Mouse (Mus musculus) MEL (cell line): Measurements from ENCODE around the gene Lum. TPM values are rescaled to one million over a fixed set of nuclear protein-coding genes. Genes with fewer than 3 reads are reported as not detected.

Experiments used
- DNase-seq: peaks from one replicate; pipeline ENCODE4 v3.0.0; 2011; ENCODE audit warnings: low read depth, low spot score
- H3K27ac ChIP-seq: 2 replicates; pipeline ENCODE4 v1.5.1; 2012; ENCODE audit warnings: low read depth, mild to moderate bottlenecking, control low read depth, low read length, moderate library complexity; ENCODE audit not compliant: control insufficient read depth
- H3K27me3 ChIP-seq, 2 experiments: fragments of 150-350 bp in 1 of 2; sonication (generic) in 1 of 2; 2 replicates each; pipeline ENCODE4 v1.6.1; 2012; ENCODE audit warnings: low read length in 2 of 2, mild to moderate bottlenecking in 2 of 2, improper control_type of control experiment in 1 of 2, moderate library complexity in 1 of 2; ENCODE audit not compliant: insufficient read depth in 2 of 2, control insufficient read depth in 1 of 2
- H3K36me3 ChIP-seq, 2 experiments: 2 replicates each; pipeline ENCODE4 v1.6.1; 2012 to 2014; ENCODE audit warnings: low read length in 2 of 2, improper control_type of control experiment in 1 of 2, inconsistent platforms in 1 of 2, mild to moderate bottlenecking in 1 of 2; ENCODE audit not compliant: insufficient read depth in 2 of 2, control insufficient read depth in 1 of 2
- H3K4me1 ChIP-seq, 2 experiments: fragments of 150-350 bp in 1 of 2; sonication (generic) in 1 of 2; 2 replicates each; pipeline ENCODE4 v1.6.1; 2012; ENCODE audit warnings: low read length in 2 of 2, improper control_type of control experiment in 1 of 2, mild to moderate bottlenecking in 1 of 2; ENCODE audit not compliant: insufficient read depth in 2 of 2, control insufficient read depth in 1 of 2
- H3K4me3 ChIP-seq, 2 experiments: fragments of 150-350 bp in 1 of 2; sonication (generic) in 1 of 2; 2 replicates each; pipeline ENCODE4 v1.5.1; 2012; ENCODE audit warnings: low read depth in 2 of 2, low read length in 2 of 2, mild to moderate bottlenecking in 2 of 2, moderate library complexity in 2 of 2, control low read depth in 1 of 2, improper control_type of control experiment in 1 of 2; ENCODE audit not compliant: control insufficient read depth in 1 of 2, insufficient read depth in 1 of 2
- H3K79me2 ChIP-seq: 2 replicates; pipeline ENCODE4 v1.6.1; 2012; ENCODE audit warnings: mild to moderate bottlenecking, low read length, moderate library complexity; ENCODE audit not compliant: control insufficient read depth, poor library complexity, insufficient read depth
- H3K9ac ChIP-seq: 2 replicates; pipeline ENCODE4 v1.6.1; 2012; ENCODE audit warnings: low read depth, mild to moderate bottlenecking, control low read depth, low read length, moderate library complexity; ENCODE audit not compliant: control insufficient read depth, poor library complexity, severe bottlenecking
- H3K9me3 ChIP-seq: fragments of 150-350 bp; sonication (generic); replicated peaks from 2 replicates; pipeline ENCODE4 v1.6.1; 2012; ENCODE audit warnings: mild to moderate bottlenecking, low read length, improper control_type of control experiment, moderate library complexity; ENCODE audit not compliant: insufficient read depth
- E2F4 ChIP-seq: IDR thresholded peaks from 2 replicates; pipeline ENCODE4 v1.6.1; 2011; ENCODE audit warnings: low read depth, low read length, improper control_type of control experiment, borderline replicate concordance
- ELF1 ChIP-seq: IDR thresholded peaks from 2 replicates; pipeline ENCODE4 v1.6.1; 2014; ENCODE audit warnings: low read depth, mild to moderate bottlenecking, inconsistent platforms, low read length, improper control_type of control experiment, moderate library complexity
- GABPA ChIP-seq: IDR thresholded peaks from 2 replicates; pipeline ENCODE4 v1.6.1; 2012; ENCODE audit warnings: low read depth, mild to moderate bottlenecking, inconsistent platforms, low read length, improper control_type of control experiment, moderate library complexity
- GATA1 ChIP-seq: IDR thresholded peaks from 2 replicates; pipeline ENCODE4 v1.6.1; 2011; ENCODE audit warnings: low read depth, low read length, improper control_type of control experiment
- MYB ChIP-seq: IDR thresholded peaks from 2 replicates; pipeline ENCODE4 v1.6.1; 2011; ENCODE audit warnings: mild to moderate bottlenecking, low read depth, low read length, improper control_type of control experiment
- RCOR1 ChIP-seq: IDR thresholded peaks from 2 replicates; pipeline ENCODE4 v1.6.1; 2012; ENCODE audit warnings: low read depth, mild to moderate bottlenecking, inconsistent platforms, low read length, improper control_type of control experiment
- SMC3 ChIP-seq: IDR thresholded peaks from 2 replicates; pipeline ENCODE4 v1.6.1; 2011; ENCODE audit warnings: low read depth, low read length, improper control_type of control experiment
- TBP ChIP-seq: IDR thresholded peaks from 2 replicates; pipeline ENCODE4 v1.8.0; 2011; ENCODE audit warnings: low read depth, low read length, improper control_type of control experiment
- UBTF ChIP-seq: IDR thresholded peaks from 2 replicates; pipeline ENCODE4 v1.6.1; 2012; ENCODE audit warnings: low read depth, mild to moderate bottlenecking, inconsistent platforms, low read length, improper control_type of control experiment, moderate library complexity, borderline replicate concordance; ENCODE audit not compliant: insufficient read depth
- USF1 ChIP-seq: IDR thresholded peaks from 2 replicates; pipeline ENCODE4 v1.6.1; 2014; ENCODE audit warnings: low read depth, mild to moderate bottlenecking, inconsistent platforms, low read length, improper control_type of control experiment, moderate library complexity
- ZKSCAN1 ChIP-seq: IDR thresholded peaks from 2 replicates; pipeline ENCODE4 v1.6.1; 2012; ENCODE audit warnings: low read depth, mild to moderate bottlenecking, inconsistent platforms, low read length, improper control_type of control experiment, moderate library complexity
- ZMIZ1 ChIP-seq: IDR thresholded peaks from 2 replicates; pipeline ENCODE4 v1.6.1; 2012; ENCODE audit warnings: low read depth, mild to moderate bottlenecking, inconsistent platforms, low read length, improper control_type of control experiment, moderate library complexity
- polyA plus RNA-seq, 2 experiments: library from polyadenylated mRNA; stranded (reverse) in 1 of 2; unstranded in 1 of 2; fragments of >175 nt in 1 of 2; fragments of >200 nt in 1 of 2; gene quantifications; 2 replicates each; pipeline versions ENCODE4 v1.2.1 to v1.2.4; 2012; ENCODE audit warnings: low replicate concordance in 2 of 2, low read depth in 1 of 2; ENCODE audit not compliant: insufficient read length in 2 of 2, insufficient read depth in 1 of 2, missing spikeins in 1 of 2
- total RNA-seq: library from RNA; depleted of rRNA; stranded (reverse); fragments of 300-350 nt; gene quantifications from 2 replicates; pipeline ENCODE4 v1.2.3, GENCODE M21; 2012; rRNA removed

Gene Lum
- total and polyA plus RNA-seq, 3 experiments, result not detected

GRCm38 (mm10) chr10:97603256-97603655 lies 38.3 kb downstream of the Lum start:
- H3K36me3 ChIP-seq, result no peaks in the 10 kb centered on the region
- TF ChIP-seq RCOR1 (no peak), E2F4 (no peak), GABPA (no peak), GATA1 (no peak), ZKSCAN1 (no peak), SMC3 (no peak)
- no peaks in the 10 kb centered on the region for H3K9me3 ChIP-seq
- no peaks in the 10 kb centered on the region for H3K4me1 ChIP-seq
- no peak overlapping the region for H3K9ac ChIP-seq
- no peak for DNase-seq
- H3K27ac ChIP-seq, result no peak overlapping the region
- no peaks in the 10 kb centered on the region for H3K79me2 ChIP-seq
- no peaks in the 10 kb centered on the region; a peak in 1 of 4 replicates for H3K27me3 ChIP-seq
- H3K4me3 ChIP-seq, result no peak overlapping the region

DNA sequence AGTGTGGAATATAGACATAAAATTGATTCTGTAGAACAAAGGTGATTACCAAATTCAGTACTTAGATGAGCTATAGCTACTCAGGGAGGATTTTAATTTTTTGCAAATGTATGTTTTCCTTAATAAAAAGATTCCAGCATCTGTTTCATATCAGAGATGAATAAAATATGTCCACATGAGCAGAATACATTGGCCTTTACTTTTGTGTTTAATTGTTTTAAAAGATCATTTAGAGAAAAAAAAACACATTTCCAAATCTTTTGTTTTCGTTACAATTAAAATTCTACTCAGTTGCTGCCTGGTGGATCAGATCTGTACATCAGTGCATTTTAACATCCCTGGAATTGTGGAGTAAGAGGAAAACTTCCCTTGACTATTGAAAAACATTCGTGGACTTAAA lies 41.7 kb downstream of the Lum start, which contains the start of gene Kera:
Kera (plus strand) TSS at position 301 of the 400 bp plus-strand sequence.
- Histone ChIP-seq H3K9me3 (no peaks in the 10 kb centered on the region), H3K36me3 (no peaks in the 10 kb centered on the region), H3K4me1 (no peaks in the 10 kb centered on the region), H3K79me2 (no peaks in the 10 kb centered on the region), H3K9ac (no peak within 1 kb of the TSS), H3K4me3 (no peak within 1 kb of the TSS), H3K27me3 (no peaks in the 10 kb centered on the region; a peak in 1 of 4 replicates), H3K27ac (no peak within 1 kb of the TSS)
- TF ChIP-seq ZKSCAN1 (no peak), GABPA (no peak), ELF1 (no peak), ZMIZ1 (no peak), UBTF (no peak), USF1 (no peak), MYB (no peak), TBP (no peak)
- DNase-seq, result no peak

Other genes with a start within 250 kb of the Lum start
- not detected in 2 replicates for gene Dcn, start 85.5 kb upstream of the Lum start, total RNA-seq
- not detected for gene Dcn, start 85.5 kb upstream of the Lum start, polyA plus RNA-seq
- not detected in 2 replicates for gene Kera, start 41.8 kb downstream of the Lum start, total RNA-seq
- not detected for gene Kera, start 41.8 kb downstream of the Lum start, polyA plus RNA-seq
- gene Epyc, start 78.9 kb downstream of the Lum start, total RNA-seq, result not detected in 2 replicates
- gene Epyc, start 78.9 kb downstream of the Lum start, polyA plus RNA-seq, result not detected
- not detected in 2 replicates for gene Ccer1, start 127.9 kb downstream of the Lum start, total RNA-seq
- gene Ccer1, start 127.9 kb downstream of the Lum start, polyA plus RNA-seq, result not detected
- not detected in 2 replicates for gene C030005K15Rik, start 161.6 kb downstream of the Lum start, total RNA-seq
- not detected for gene C030005K15Rik, start 161.6 kb downstream of the Lum start, polyA plus RNA-seq